Mouse (Mus musculus) MEL (cell line): Measurements from ENCODE around the gene Ints7. TPM values are rescaled to one million over a fixed set of nuclear protein-coding genes. Genes with fewer than 3 reads are reported as not detected.

Experiments
- DNase-seq: peaks from one replicate; pipeline ENCODE4 v3.0.0; 2011; ENCODE audit warnings: low read depth, low spot score
- H3K27ac ChIP-seq: 2 replicates; pipeline ENCODE4 v1.5.1; 2012; ENCODE audit warnings: low read depth, mild to moderate bottlenecking, control low read depth, low read length, moderate library complexity; ENCODE audit not compliant: control insufficient read depth
- H3K27me3 ChIP-seq, 2 experiments: fragments of 150-350 bp in 1 of 2; sonication (generic) in 1 of 2; 2 replicates each; pipeline ENCODE4 v1.6.1; 2012; ENCODE audit warnings: low read length in 2 of 2, mild to moderate bottlenecking in 2 of 2, improper control_type of control experiment in 1 of 2, moderate library complexity in 1 of 2; ENCODE audit not compliant: insufficient read depth in 2 of 2, control insufficient read depth in 1 of 2
- H3K36me3 ChIP-seq, 2 experiments: 2 replicates each; pipeline ENCODE4 v1.6.1; 2012 to 2014; ENCODE audit warnings: low read length in 2 of 2, improper control_type of control experiment in 1 of 2, inconsistent platforms in 1 of 2, mild to moderate bottlenecking in 1 of 2; ENCODE audit not compliant: insufficient read depth in 2 of 2, control insufficient read depth in 1 of 2
- H3K4me1 ChIP-seq, 2 experiments: fragments of 150-350 bp in 1 of 2; sonication (generic) in 1 of 2; 2 replicates each; pipeline ENCODE4 v1.6.1; 2012; ENCODE audit warnings: low read length in 2 of 2, improper control_type of control experiment in 1 of 2, mild to moderate bottlenecking in 1 of 2; ENCODE audit not compliant: insufficient read depth in 2 of 2, control insufficient read depth in 1 of 2
- H3K4me3 ChIP-seq, 2 experiments: fragments of 150-350 bp in 1 of 2; sonication (generic) in 1 of 2; 2 replicates each; pipeline ENCODE4 v1.5.1; 2012; ENCODE audit warnings: low read depth in 2 of 2, low read length in 2 of 2, mild to moderate bottlenecking in 2 of 2, moderate library complexity in 2 of 2, control low read depth in 1 of 2, improper control_type of control experiment in 1 of 2; ENCODE audit not compliant: control insufficient read depth in 1 of 2, insufficient read depth in 1 of 2
- H3K79me2 ChIP-seq: 2 replicates; pipeline ENCODE4 v1.6.1; 2012; ENCODE audit warnings: mild to moderate bottlenecking, low read length, moderate library complexity; ENCODE audit not compliant: control insufficient read depth, poor library complexity, insufficient read depth
- H3K9ac ChIP-seq: 2 replicates; pipeline ENCODE4 v1.6.1; 2012; ENCODE audit warnings: low read depth, mild to moderate bottlenecking, control low read depth, low read length, moderate library complexity; ENCODE audit not compliant: control insufficient read depth, poor library complexity, severe bottlenecking
- H3K9me3 ChIP-seq: fragments of 150-350 bp; sonication (generic); replicated peaks from 2 replicates; pipeline ENCODE4 v1.6.1; 2012; ENCODE audit warnings: mild to moderate bottlenecking, low read length, improper control_type of control experiment, moderate library complexity; ENCODE audit not compliant: insufficient read depth
- BHLHE40 ChIP-seq: IDR thresholded peaks from 2 replicates; pipeline ENCODE4 v1.6.1; 2012; ENCODE audit warnings: low read depth, mild to moderate bottlenecking, inconsistent platforms, low read length, improper control_type of control experiment, borderline replicate concordance
- CHD1 ChIP-seq: IDR thresholded peaks from 2 replicates; pipeline ENCODE4 v1.6.1; 2012; ENCODE audit warnings: low read depth, mild to moderate bottlenecking, inconsistent platforms, low read length, improper control_type of control experiment
- E2F4 ChIP-seq: IDR thresholded peaks from 2 replicates; pipeline ENCODE4 v1.6.1; 2011; ENCODE audit warnings: low read depth, low read length, improper control_type of control experiment, borderline replicate concordance
- EP300 ChIP-seq, 2 experiments: IDR thresholded peaks; 2 replicates each; pipeline ENCODE4 v1.6.1; 2011; ENCODE audit warnings: improper control_type of control experiment in 2 of 2, low read length in 2 of 2, low read depth in 1 of 2, mild to moderate bottlenecking in 1 of 2
- ETS1 ChIP-seq: IDR thresholded peaks from 2 replicates; pipeline ENCODE4 v1.6.1; 2012; ENCODE audit warnings: low read depth, mild to moderate bottlenecking, inconsistent platforms, low read length, improper control_type of control experiment, moderate library complexity
- HCFC1 ChIP-seq: IDR thresholded peaks from 2 replicates; pipeline ENCODE4 v1.6.1; 2012; ENCODE audit warnings: low read depth, mild to moderate bottlenecking, inconsistent platforms, low read length, improper control_type of control experiment, moderate library complexity
- MAFK ChIP-seq: IDR thresholded peaks from 2 replicates; pipeline ENCODE4 v1.6.1; 2011; ENCODE audit warnings: low read depth, mild to moderate bottlenecking, low read length, improper control_type of control experiment, borderline replicate concordance
- MAX ChIP-seq: IDR thresholded peaks from 2 replicates; pipeline ENCODE4 v1.6.1; 2011; ENCODE audit warnings: low read length, improper control_type of control experiment
- MAZ ChIP-seq: IDR thresholded peaks from 2 replicates; pipeline ENCODE4 v1.6.1; 2012; ENCODE audit warnings: low read depth, mild to moderate bottlenecking, inconsistent platforms, low read length, improper control_type of control experiment
- MEF2A ChIP-seq: IDR thresholded peaks from 2 replicates; pipeline ENCODE4 v1.6.1; 2014; ENCODE audit warnings: low read depth, mild to moderate bottlenecking, inconsistent platforms, low read length, improper control_type of control experiment; ENCODE audit not compliant: poor library complexity, insufficient replicate concordance, severe bottlenecking; ENCODE audit errors: extremely low read depth
- MYB ChIP-seq: IDR thresholded peaks from 2 replicates; pipeline ENCODE4 v1.6.1; 2011; ENCODE audit warnings: mild to moderate bottlenecking, low read depth, low read length, improper control_type of control experiment
- NRF1 ChIP-seq: IDR thresholded peaks from 2 replicates; pipeline ENCODE4 v1.6.1; 2014; ENCODE audit warnings: low read depth, mild to moderate bottlenecking, inconsistent platforms, low read length, improper control_type of control experiment, moderate library complexity; ENCODE audit not compliant: poor library complexity, insufficient read depth, severe bottlenecking
- SIN3A ChIP-seq: IDR thresholded peaks from 2 replicates; pipeline ENCODE4 v1.6.1; 2012; ENCODE audit warnings: low read length, improper control_type of control experiment, inconsistent platforms
- TBP ChIP-seq: IDR thresholded peaks from 2 replicates; pipeline ENCODE4 v1.8.0; 2011; ENCODE audit warnings: low read depth, low read length, improper control_type of control experiment
- USF1 ChIP-seq: IDR thresholded peaks from 2 replicates; pipeline ENCODE4 v1.6.1; 2014; ENCODE audit warnings: low read depth, mild to moderate bottlenecking, inconsistent platforms, low read length, improper control_type of control experiment, moderate library complexity
- ZNF384 ChIP-seq: IDR thresholded peaks from 2 replicates; pipeline ENCODE4 v1.6.1; 2012; ENCODE audit warnings: low read depth, mild to moderate bottlenecking, inconsistent platforms, low read length, improper control_type of control experiment
- polyA plus RNA-seq, 2 experiments: library from polyadenylated mRNA; stranded (reverse) in 1 of 2; unstranded in 1 of 2; fragments of >175 nt in 1 of 2; fragments of >200 nt in 1 of 2; gene quantifications; 2 replicates each; pipeline versions ENCODE4 v1.2.1 to v1.2.4; 2012; ENCODE audit warnings: low replicate concordance in 2 of 2, low read depth in 1 of 2; ENCODE audit not compliant: insufficient read length in 2 of 2, insufficient read depth in 1 of 2, missing spikeins in 1 of 2
- total RNA-seq: library from RNA; depleted of rRNA; stranded (reverse); fragments of 300-350 nt; gene quantifications from 2 replicates; pipeline ENCODE4 v1.2.3, GENCODE M21; 2012

Gene Ints7
- total and polyA plus RNA-seq, 3 experiments: 44.2 to 84.5 (median 83.5) TPM

DNA sequence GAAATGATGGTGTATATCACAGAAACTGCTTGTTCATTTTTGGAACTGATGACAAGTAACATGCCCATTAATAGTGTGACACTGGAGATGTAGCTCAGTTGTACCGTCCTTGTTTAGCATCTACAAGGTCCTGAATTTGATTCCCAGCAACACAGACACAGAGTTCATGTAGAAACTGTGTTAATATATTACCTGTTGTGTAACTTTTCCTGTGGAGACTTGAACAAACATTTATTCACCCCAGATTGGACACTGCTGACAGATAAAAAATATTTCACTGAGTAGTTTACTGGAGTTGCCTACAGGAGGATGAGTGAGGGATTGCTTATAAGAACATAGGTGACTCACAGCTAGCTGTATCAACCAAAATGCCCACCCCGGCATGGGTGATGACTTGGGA is 13.3 kb downstream of the Ints7 start (continued):
- no peak for TF ChIP-seq CHD1
- no peak for TF ChIP-seq USF1
- TF ChIP-seq MAX: no peak

DNA sequence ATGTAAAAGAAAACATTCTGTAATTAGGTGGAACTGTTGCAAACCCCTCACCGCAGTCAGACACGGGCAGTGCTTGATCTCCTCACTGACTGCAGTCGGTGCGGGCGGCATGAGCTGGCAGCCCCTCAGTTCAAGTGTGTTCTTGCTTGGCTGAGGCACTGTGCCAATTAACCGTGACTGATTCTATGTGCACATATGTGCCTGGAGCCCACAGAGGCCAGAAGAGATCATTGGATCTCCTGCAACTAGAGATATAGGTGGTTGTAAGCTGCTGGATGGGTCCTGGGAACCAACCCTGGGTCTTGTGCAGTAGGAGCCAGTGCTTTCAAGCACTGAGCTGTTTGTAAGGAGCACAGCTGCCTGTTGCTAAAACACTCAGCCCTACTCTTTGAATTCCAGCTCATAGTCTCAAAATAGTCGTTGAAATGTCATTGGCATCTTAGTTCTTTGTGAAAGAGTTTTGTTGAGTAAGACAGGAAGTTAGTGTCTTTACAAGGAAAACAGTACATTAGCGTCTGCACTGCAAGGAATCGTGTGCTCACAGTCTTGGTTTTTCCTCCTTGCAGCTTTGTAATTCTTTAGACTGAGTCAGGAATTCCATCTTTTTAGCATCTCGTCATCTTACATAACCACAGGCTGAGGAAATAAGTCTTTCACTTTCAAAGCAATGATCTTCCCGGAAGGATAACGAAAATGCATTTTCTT is 16.7 kb downstream of the Ints7 start:
- Histone ChIP-seq H3K27ac (no peak overlapping the region), H3K36me3 (peaks cover 0 to 35% of the 10 kb centered on the region in 2 experiments; a peak in 2 of 4 replicates), H3K4me3 (no peak overlapping the region), H3K4me1 (no peaks in the 10 kb centered on the region), H3K9ac (no peak overlapping the region), H3K79me2 (no peaks in the 10 kb centered on the region), H3K9me3 (no peaks in the 10 kb centered on the region), H3K27me3 (no peaks in the 10 kb centered on the region)
- TF ChIP-seq ETS1 (no peak), TBP (no peak), E2F4 (no peak), MEF2A (no peak), SIN3A (no peak), EP300 (IDR thresholded peaks at IDR 0.05; ENCODE audit: low read depth in 1 of 2, low read length in 2 of 2) (no peak), NRF1 (no peak), HCFC1 (no peak), ZNF384 (no peak), USF1 (no peak), BHLHE40 (no peak), MAFK (no peak)
- DNase-seq: no peak

DNA sequence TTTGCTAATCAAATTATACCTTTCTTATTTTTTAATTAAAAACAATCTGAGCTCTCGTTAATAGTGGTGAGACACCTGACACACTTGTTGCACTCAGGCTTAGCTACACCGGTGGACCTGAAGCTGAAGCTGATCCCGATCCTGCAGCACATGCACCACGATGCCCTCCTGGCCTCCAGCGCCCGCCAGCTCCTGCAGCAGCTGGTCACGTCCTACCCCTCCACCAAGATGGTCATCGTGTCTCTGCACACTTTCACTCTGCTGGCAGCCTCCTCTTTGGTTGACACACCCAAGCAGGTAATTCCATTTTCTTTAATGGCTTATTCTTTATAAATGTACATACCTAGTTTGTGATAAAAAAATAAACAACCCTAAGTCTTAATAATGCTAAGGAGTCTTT is 20.6 kb downstream of the Ints7 start:
- no peaks in the 10 kb centered on the region for H3K27me3 ChIP-seq
- no peaks in the 10 kb centered on the region for H3K79me2 ChIP-seq
- no peaks in the 10 kb centered on the region for H3K9me3 ChIP-seq
- TF ChIP-seq SIN3A (no peak), NRF1 (no peak), MYB (no peak), MEF2A (no peak), MAZ (no peak)
- H3K36me3 ChIP-seq: peaks cover 0 to 26% of the 10 kb centered on the region in 2 experiments; a peak in 2 of 4 replicates
- no peak overlapping the region for H3K9ac ChIP-seq
- no peak overlapping the region for H3K27ac ChIP-seq
- H3K4me3 ChIP-seq: no peak overlapping the region
- no peaks in the 10 kb centered on the region for H3K4me1 ChIP-seq
- DNase-seq: no peak
